Mouse (Mus musculus) adrenal gland, adult 8-10 months (tissue): Measurements from ENCODE around the gene Ccl24. TPM values are rescaled to one million over a fixed set of nuclear protein-coding genes. Genes with fewer than 3 reads are reported as not detected.

Experiments
- DNase-seq: peaks from one replicate; pipeline ENCODE4 v3.0.0; 2022
- total RNA-seq, 4 experiments: library from RNA; stranded (reverse); gene quantifications; 2 replicates each; pipeline ENCODE4 v1.2.4; 2022

Gene Ccl24
- total RNA-seq, 4 experiments from 2014 or later = 0.55 to 2.0 (median 0.71) TPM; not detected in 1

DNA sequence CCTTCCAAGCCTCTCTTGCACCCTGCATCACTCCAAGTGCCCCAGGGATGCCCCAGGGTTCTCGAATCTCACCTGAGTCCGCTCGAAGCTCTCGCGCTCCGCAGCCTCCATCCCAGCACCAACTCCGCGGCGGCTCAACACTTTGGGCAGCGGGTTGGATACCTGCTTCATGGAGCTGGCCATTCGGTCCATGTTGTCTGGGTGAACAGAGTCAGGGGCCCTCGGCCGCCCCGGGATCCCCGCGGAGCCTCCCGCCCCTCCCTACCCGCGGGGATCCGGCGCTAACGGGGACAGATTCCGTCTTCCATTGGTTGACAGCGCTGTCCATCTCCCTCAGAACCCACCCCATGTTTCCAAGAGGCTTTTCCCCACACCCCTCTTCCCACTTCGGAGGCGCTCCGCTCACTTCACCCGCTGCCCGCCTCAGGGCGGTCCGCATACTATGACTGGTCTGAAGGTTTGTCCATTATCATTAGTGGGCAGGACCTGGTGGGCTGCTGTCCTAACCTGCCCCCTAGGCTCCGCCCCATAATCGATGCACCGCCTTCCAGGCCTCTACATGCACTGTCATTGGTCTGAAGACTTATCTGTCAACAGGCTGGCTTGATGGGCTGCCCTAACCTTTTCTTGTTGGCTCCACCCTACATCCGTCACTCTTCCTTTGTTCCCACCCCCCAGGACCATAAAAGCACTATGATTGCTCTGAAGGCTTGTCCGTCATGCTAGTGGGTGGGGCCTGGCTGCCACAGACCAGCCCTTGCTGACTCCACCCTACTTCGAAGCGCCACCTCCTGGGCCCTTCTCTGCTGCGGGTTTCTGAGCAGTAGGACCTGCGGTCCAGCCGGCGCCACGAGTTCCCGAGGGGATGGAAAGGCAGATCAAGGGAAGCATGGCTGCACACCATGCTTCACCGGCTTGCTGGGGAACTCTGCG lies 27.7 kb downstream of the Ccl24 start, which contains the start of gene Hip1:
Gene Hip1, minus strand, starts transcription at position 256 of the 933 bp plus-strand sequence.
- peak; percentile 100 for DNase-seq

DNA sequence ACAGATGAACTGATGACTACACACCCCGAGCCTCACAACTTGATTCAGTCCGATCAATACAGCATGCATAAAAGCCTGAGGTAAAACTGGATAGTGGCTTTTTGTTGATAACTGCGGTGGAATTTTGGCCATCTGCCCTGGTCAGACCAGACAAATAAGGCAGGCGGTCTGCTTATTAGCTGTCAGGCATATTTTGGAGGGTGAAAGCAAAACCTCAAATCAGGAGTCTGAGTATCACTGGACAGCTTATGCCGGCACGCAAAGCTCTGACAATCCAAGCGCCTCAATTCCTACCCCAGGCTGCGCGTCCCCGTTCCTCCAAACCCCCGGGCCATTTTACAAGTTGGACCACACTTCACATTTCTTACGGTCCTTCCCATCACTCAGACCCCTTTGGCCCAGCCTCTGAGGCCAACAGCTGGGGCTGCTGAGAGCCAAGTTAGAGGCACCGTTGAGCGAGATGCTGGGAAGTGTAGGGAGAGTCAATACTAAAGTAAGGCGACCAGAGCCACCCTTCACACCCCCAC lies 28.8 kb downstream of the Ccl24 start:
- no peak for DNase-seq

DNA sequence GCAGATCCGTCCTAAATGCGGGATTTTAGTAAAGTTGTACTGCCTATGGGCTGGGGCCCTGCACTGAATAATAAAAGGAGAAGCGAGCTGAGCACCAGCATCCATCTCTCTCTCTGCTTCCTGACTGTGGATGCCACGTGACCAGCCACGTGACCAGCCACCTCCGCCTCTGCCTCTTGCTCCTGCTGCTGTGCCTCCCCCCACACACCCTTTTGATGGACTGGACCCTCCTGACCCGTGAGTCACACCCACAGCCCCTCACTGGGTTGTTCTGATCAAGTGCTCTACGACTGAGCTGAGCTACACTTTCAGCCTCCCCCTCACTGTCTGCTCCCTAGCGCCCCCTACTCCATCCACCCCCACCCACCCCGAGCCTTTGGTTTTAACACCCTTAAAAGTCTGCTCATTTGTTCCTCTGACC lies 35.0 kb downstream of the Ccl24 start:
- no peak for DNase-seq

DNA sequence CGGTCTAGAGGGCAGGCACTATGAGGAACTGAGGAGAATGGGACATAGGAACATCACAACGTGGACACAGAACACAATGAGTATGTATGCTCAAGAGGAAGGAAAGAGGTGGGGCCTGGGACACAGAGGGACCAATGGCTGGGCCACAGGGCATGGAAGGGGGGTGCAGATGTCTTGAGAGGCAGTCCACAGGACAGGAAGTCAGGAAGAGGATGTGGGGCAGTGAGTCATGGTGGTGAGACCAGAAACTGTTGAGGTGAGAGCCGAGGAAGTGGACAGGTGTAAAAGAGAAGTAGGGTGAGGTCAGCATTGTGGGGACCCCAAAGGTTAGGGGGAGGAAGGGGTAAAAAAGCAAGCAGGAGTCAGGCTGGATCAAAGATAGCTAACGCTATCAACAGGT lies 35.5 kb downstream of the Ccl24 start:
- no peak for DNase-seq

DNA sequence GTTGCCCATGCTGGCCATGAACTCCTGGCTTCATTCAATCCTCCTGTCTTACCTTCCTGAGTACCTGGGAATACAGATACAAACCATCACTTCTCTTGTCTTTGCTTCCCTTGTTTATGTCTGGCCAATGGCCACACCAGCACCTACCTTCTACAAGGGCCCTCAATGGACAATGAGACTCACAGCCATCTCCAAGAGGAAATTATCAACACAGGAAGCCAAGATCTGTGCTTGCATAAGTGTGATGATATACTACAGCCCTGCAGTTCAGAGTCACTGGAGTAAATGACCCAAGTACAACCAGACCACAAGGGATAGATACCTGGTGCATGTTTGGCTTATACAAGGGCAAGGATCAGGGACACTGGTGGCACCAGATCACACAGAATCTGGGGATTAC lies 37.0 kb downstream of the Ccl24 start:
- DNase-seq = no peak

DNA sequence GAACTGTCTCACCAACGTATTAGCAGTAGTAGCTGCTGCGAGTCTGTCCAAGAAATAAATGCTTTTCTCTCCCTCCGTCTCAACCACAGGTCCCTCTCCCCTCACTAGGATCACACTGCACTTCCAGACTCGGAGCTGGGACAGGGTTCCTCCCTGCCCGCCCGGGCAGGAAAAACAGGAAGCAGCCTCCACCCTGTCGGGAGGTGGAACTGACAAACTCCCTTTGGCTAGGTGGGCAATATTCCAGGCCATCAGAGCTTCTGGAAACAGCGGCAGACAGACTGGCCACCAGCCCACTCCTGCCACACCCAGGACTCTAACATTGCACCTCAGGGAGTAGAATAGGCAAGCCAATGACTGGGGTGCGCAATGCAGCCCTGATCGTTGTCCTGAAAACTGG lies 39.4 kb downstream of the Ccl24 start:
- peak; percentile 40 for DNase-seq

DNA sequence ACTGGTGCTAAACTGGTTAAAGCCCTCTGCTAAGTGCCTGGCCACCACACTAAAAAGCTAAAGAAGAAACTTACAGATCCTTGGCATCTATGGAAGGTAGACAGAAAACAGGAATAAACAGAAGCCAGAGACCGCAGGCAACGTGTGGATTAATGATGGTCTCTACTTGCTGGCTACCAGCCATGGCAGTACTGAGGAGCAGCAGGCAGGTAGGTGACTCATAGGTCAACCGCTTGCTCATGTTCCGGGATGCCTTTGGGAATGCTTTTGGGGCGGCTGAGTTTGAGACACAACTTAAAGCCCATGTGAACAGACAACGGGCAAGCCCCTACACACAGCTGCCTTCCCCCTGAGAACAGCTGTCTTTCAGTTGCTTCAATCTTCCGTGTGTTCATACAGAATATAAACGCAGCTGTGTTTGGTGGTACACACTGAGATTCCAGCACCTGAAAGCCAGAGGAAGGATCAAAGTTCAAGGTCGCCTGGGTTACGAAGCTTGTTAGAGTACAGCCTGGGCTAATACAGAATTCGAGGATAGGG lies 41.5 kb downstream of the Ccl24 start:
- no peak for DNase-seq

DNA sequence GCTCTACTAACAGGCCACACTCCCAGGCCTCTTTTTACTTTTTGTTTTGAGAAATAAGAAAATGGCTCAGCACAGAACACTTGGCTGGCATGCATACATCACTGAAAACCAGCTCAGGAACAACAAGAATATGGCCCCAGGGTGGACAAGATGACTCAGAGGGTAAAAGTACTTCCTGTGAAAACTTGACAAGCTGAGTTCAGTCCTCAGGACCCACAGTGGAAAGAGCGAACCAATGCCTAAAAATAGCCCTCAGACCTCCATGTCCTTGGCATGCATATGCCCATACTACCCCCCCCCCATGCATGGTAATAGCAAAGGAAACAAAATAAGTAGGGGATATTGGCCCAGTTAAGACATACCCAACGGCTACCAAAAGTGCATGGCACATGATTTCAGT lies 42.9 kb downstream of the Ccl24 start:
- no peak for DNase-seq

DNA sequence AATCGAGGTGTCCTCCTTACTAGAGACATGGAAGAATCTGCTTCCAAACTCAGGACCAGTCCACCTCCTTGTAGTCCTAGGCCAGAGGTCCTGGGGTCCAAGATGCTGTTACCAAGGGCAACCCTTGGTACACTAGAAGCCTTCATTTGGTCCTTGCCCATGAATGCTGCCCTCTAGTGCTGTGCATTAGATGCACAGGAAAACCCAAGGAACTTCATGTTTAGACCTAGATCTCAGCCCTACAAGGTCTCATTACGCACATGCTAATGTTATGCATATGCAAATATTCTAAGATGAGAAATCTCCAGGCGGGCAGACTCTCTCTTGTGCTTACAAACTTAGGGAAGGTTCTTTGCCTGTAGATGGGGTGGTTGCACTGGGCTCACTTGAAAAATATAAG lies 43.5 kb downstream of the Ccl24 start:
- no peak for DNase-seq

DNA sequence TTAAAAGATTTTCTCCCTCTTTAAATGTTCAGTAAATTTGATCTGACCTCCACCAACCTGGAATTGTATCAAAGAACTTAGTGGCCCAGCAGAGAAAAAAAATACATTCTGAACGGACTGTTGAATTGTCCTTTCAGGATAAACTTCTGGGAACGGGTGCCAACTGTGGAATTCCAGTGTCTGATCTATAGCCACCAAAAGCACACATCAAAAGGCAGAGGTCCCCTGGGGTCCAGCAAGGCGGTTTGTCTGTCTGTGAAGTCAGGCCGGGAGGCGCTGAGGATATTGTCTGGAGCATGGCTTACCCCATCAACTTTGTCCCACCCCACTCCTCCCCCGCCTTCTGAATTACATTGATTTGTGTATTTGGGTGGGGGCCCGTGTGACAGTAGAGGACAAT lies 44.9 kb downstream of the Ccl24 start:
- no peak for DNase-seq

DNA sequence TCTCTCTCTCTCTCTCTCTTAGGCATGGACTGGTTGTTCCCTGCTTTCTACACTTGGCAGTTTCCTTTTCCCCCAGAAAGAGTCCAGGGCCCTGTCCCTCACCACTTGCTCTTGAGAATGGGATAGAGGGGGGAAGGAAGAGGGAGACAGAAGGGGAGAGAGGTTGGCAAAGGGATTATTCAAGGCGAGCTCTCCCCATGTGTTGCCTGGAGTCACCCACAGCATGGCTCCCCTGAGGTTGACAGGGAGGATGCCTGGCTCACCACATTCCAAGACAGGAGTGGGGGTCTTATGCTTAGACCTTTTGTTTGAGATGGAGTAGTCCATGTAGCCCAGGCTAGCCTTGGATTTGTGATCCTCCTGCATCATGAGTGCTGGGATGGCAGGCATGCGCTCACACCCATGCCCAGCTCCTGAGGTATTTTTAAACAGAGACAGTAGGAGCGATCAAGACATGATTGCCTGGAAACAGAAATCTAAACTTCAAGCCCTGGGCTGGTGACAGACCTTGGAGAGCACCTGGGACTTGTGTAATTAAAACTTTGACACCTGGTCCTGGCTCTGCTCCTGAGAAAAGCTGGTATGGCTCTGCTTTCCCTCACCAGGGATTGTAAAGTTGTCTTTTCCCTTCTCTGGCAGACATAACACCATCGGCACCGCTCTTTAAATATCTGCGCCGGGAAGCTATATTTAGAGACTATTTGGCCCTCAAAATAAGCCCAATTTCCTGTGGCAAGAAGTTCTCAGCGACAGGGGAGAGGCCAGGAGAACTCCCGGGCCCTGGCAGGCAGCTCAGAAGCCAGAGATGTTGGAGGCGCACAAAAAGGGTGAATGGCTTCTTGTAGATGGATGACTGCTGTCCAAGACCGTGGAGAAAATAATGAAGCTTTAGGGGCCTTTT lies 47.9 kb downstream of the Ccl24 start:
- DNase-seq = no peak

DNA sequence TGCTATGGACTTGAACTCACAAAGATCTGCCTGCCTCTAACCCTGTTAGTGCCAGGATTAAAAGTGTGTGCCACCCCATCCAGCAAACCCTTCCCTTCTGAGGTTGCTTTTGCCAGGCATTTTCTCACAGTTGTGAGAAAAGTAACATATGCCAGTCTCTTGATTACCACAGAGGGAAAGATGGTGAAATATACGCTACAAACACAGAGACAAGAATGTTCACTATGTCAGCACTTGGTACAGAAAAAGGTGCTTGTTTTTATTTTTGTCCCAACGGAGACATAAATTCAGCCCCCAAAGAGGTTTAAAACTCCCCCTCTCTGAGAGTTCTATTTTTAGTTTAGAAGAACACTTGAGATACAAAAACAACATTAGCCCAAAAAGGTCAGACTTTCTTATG lies 48.8 kb downstream of the Ccl24 start:
- no peak for DNase-seq

DNA sequence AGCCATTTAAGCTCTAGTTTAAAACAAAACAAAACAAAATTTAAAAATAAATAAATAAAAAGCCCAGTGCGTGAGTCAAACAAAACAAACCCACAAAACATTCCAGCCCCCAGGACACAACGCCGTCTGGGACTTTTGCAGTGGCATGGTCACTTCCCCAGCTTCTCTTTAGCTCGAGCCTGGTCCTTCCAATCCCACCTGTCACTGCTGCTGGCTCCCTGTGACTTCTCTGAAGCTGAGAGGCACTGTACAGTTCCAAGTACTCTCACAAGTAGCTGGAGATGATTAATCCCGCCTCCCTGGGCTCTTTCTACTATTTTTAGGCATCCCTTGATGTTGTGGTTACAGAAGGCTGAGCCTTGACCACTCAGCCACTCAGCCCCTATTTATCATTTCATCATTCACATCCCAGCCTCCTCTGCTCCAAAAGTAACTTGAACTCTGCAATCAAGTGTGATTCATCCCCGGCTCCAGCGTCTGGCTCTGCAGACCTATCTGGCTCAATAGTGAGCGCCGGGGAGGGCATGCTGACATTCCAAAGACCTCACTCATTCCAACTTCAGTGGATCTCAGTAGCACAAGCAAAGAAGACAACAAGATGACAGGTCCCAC lies 50.6 kb downstream of the Ccl24 start:
- peak; percentile 83 for DNase-seq

Other genes with a start within 250 kb of the Ccl24 start
- gene Fkbp6, start 223.0 kb downstream of the Ccl24 start, total RNA-seq = under 1 TPM in 2 of 4 experiments, not detected in 2; 0.21 to 0.52 TPM
- not detected for gene Trim50, start 219.8 kb downstream of the Ccl24 start, total RNA-seq
- gene Nsun5, start 203.1 kb downstream of the Ccl24 start, total RNA-seq = 10 to 100 TPM; 21.9 to 25.0 (median 22.9) TPM
- 10 to 100 TPM; 17.2 to 24.1 (median 22.5) TPM for gene Pom121, start 178.5 kb downstream of the Ccl24 start, total RNA-seq
- 10 to 100 TPM; 18.9 to 39.9 (median 33.1) TPM for gene Hip1, start 27.9 kb downstream of the Ccl24 start, total RNA-seq
- gene Ccl26, start 9.5 kb downstream of the Ccl24 start, total RNA-seq = not detected
- 10 to 100 TPM; 46.0 to 64.8 (median 57.1) TPM for gene Rhbdd2, start 59.6 kb upstream of the Ccl24 start, total RNA-seq
- gene Por, start 97.0 kb upstream of the Ccl24 start, total RNA-seq = 100 to 1,000 TPM; 229 to 400 (median 271) TPM
- gene Tmem120a, start 171.4 kb upstream of the Ccl24 start, total RNA-seq = 10 to 100 TPM; 33.3 to 60.0 (median 44.2) TPM
- gene Styxl1, start 205.3 kb upstream of the Ccl24 start, total RNA-seq = under 1 TPM in 3 of 4 experiments, not detected in 1; 0.38 to 0.77 (median 0.73) TPM
- 100 to 1,000 TPM; 310 to 438 (median 388) TPM for gene Mdh2, start 205.4 kb upstream of the Ccl24 start, total RNA-seq
- gene Srrm3, start 233.8 kb upstream of the Ccl24 start, total RNA-seq = 1 to 10 TPM; 2.4 to 8.4 (median 5.9) TPM